Mouse (Mus musculus) telencephalon, adult 2 months (tissue): ENCODE results near the gene Evx1.
"Not testable (repeated sequence)": the region's sequence is repeated elsewhere in the genome, so short reads cannot be mapped to it uniquely, and the experiment has no call there.

Experiments
- DNase-seq: peaks from one replicate; pipeline ENCODE4 v3.0.0-alpha.2; 2011; ENCODE audit warnings: low read depth, low spot score

Gene Evx1

DNA sequence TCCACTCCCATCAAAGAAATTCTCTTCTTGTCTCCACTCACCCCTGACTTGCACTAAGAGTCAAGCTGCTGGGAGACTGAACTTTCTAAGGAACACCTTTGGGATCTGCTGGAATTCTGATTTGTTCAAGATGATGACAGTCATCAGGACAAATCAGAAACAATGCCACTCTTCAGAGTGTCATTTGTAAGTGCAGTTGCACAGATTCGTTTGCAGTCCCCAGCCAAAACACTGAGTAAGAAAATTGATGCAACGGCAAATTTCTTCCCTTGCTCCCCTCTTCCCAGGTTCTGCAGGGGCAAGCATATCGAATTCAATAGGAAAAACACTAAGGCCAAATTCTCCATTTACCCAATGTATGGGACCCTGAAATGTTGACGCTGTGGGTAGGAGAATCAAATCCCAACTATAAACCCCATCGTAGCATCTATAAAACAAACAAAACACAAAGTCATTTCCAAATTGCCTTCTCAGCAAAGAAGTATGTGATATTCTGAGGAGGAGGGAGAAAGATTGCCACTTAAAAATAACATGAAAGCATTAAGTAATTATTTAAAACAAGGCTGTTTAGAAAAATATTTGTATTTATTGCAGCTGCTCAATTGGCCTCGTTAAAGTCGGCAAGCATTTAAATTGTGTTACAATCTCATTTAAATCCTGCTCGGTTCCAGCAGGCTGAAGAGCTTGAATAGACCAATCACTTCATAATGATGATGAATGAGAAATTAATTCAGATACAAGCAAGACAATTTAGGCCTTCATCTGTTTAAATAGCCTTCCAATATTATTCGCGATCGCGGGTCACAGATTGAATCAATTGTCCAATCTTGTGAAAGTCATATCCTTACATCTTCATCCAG lies 7.9 kb downstream of the Evx1 start:
- no peak for DNase-seq

DNA sequence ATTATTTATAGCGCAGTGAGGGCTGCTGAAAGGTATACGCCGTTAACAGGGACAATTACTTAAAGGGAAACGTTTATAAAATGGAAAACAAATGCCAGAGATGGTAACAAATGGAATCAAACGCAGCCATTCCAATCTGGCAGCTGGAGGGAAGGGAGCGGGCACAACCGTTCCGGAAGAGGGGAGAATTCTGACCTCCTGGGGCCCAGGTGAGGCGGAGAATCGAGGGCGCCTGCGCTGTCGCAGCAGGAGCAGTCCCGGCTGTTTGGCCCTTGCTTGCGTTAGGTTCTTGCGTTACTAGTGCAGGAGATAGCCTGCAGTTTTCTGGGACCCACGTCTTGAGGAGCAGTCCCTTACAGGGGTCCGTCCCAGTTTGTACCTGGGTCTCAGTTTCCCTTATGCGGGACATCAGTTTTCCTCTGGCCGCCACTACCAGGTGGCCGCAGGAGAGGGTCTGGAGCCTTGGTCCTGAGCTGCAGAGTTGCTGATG lies 8.6 kb downstream of the Evx1 start:
- DNase-seq, result no peak

GRCm38 (mm10) chr6:52322721-52323215 lies 9.5 kb downstream of the Evx1 start:
- DNase-seq, result no peak

- no peak for DNase-seq
These were observed 10.0 kb downstream of the Evx1 start for GRCm38 (mm10) chr6:52323292-52323691.

GRCm38 (mm10) chr6:52324061-52324460 lies 10.8 kb downstream of the Evx1 start:
- DNase-seq, result no peak

DNA sequence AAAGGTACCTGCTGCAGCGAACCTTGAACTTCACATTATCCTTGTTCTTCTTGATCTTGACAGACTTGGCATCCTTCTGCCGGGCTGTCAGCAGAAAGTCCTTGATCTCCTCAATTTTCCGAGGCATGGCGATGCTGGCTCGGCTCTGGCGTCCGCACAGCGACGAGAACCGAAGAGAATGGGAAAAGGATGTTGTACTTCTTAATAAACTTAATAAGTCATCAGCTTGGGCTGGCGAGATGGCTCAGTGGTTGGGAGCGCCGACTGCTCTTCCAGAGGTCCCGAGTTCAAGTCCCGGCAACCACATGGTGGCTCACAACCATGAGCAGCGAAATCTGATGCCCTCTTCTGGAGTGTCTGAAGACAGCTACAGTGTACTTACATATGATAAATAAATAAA lies 33.5 kb downstream of the Evx1 start:
- DNase-seq, result not testable (repeated sequence)

DNA sequence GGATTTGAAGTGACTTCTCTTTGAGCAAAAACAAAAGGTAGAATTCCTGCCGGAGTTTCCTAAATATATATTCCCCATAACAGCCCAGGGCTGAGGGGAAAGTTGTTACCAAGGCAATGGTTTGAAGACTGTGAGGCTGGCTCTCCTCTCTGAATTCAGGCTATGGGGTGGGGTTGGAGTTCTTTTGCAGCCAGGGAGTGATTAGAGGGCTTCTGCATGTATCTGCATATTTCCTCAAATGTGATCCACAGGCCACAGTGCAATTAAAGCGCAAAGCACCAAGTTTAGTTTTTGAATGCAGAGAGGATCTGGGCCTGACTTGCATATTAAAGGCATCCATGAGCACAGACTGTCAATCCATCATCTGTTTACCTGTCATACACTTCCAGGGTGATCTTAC lies 52.7 kb downstream of the Evx1 start:
- DNase-seq, result no peak

DNA sequence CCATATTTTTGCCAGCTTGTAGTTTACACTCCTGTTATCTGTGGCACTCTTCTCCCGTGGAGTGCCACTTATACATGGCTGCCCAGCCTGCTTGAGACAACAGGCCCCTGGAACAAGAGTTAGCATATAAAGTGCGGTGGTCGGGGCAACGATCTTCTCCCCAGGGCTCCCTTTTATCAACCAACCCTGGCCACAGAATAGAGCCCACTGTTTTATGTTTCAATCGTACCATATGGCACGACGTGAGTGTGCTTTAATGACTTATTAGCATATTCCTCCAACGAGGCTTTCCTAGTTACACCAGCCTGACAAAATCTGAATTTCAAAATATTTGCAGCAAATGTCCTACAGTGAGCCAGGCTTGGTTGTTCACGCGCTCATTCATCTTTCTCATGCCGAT lies 53.2 kb downstream of the Evx1 start:
- DNase-seq, result no peak

GRCm38 (mm10) chr6:52367067-52367466 lies 53.8 kb downstream of the Evx1 start:
- DNase-seq, result no peak
